Mouse (Mus musculus) stomach, postnatal 0 days (tissue): ENCODE data around the gene Tmem239.

ENCODE experiments used
- CTCF ChIP-seq: IDR thresholded peaks from 2 replicates; pipeline ENCODE4 v1.5.1; 2016; ENCODE audit warnings: antibody characterized with exemption, low read depth, mild to moderate bottlenecking, moderate library complexity
- EP300 ChIP-seq: optimal IDR thresholded peaks from 2 replicates; pipeline ENCODE3; 2016; ENCODE audit warnings: antibody characterized with exemption

GRCm38 (mm10) chr2:130432157-130432556 lies 25.9 kb downstream of the Tmem239 start:
- no peak for TF ChIP-seq EP300
- no peak for TF ChIP-seq CTCF
